Mouse (Mus musculus) spleen, postnatal 14 days (tissue): ENCODE measurements around the gene Oaz3.

Source experiments
- DNase-seq, 2 experiments: peaks; one replicate each; pipeline ENCODE4 v3.0.0; 2021 to 2022; ENCODE audit warnings: low spot score in 2 of 2

Oaz3 gene

GRCm38 (mm10) chr3:94387391-94387790 lies 56.3 kb downstream of the Oaz3 start:
- DNase-seq, result no peak

- DNase-seq, result no peak
Observed at GRCm38 (mm10) chr3:94386671-94387070, 57.0 kb downstream of the Oaz3 start.

GRCm38 (mm10) chr3:94383476-94383875 lies 60.2 kb downstream of the Oaz3 start:
- no peak for DNase-seq
